Mouse (Mus musculus) hindbrain, embryonic 14.5 days (tissue): ENCODE measurements around the gene Cmas. TPM values are rescaled to one million over a fixed set of nuclear protein-coding genes. Genes with fewer than 3 reads are reported as not detected.

ENCODE experiments used
- ATAC-seq: fragments of 200-750 bp; cut with Nextera tagmentation; 2 replicates; pipeline ENCODE4 v1.8.0; 2017; ENCODE audit warnings: moderate number of reproducible peaks, mild to moderate bottlenecking, moderate TSS enrichment, moderate library complexity; ENCODE audit not compliant: low FRiP score
- DNase-seq: peaks from one replicate; pipeline ENCODE4 v3.0.0-alpha.2; 2015; ENCODE audit warnings: low spot score
- H3K27ac ChIP-seq: fragments of 300-500 bp; sonication (generic); 2 replicates; pipeline ENCODE4 v1.5.1; 2014; ENCODE audit warnings: mild to moderate bottlenecking, moderate library complexity
- H3K27me3 ChIP-seq: fragments of 300-500 bp; sonication (generic); 2 replicates; pipeline ENCODE4 v1.6.1; 2014; ENCODE audit warnings: mild to moderate bottlenecking, low read length, mixed read lengths; ENCODE audit not compliant: control insufficient read depth, insufficient read depth
- H3K36me3 ChIP-seq: fragments of 300-500 bp; sonication (generic); replicated peaks from 2 replicates; pipeline ENCODE4 v1.6.1; 2014; ENCODE audit not compliant: control insufficient read depth, insufficient read depth
- H3K4me1 ChIP-seq: fragments of 300-500 bp; sonication (generic); replicated peaks from 2 replicates; pipeline ENCODE4 v1.6.1; 2014; ENCODE audit warnings: antibody characterized with exemption, low read length, mixed read lengths; ENCODE audit not compliant: control insufficient read depth, insufficient read depth
- H3K4me2 ChIP-seq: fragments of 300-500 bp; sonication (generic); replicated peaks from 2 replicates; pipeline ENCODE4 v1.6.1; 2014; ENCODE audit warnings: mild to moderate bottlenecking, moderate library complexity
- H3K4me3 ChIP-seq: fragments of 300-500 bp; sonication (generic); replicated peaks from 2 replicates; pipeline ENCODE4 v1.5.1; 2014; ENCODE audit warnings: mild to moderate bottlenecking, low read length
- H3K9ac ChIP-seq: fragments of 300-500 bp; sonication (generic); 2 replicates; pipeline ENCODE4 v1.6.1; 2014
- H3K9me3 ChIP-seq: fragments of 300-500 bp; sonication (generic); 2 replicates; pipeline ENCODE4 v1.6.1; 2016; ENCODE audit warnings: low read length; ENCODE audit not compliant: control insufficient read depth
- WGBS: fragments of 180-500 bp; shearing (Covaris S2); extraction: QIAGEN DNeasy Blood & Tissue Kit; methylation state at CpG from one replicate; pipeline ENCODE4 v1.1.7; 2014; 5-methylcytosine and 5-hydroxymethylcytosine counted together
- polyA plus RNA-seq: library from polyadenylated mRNA; unstranded; fragments of >200 nt; fragmentation: Nextera tagmentation; extraction: Ambion mirVana; gene quantifications from 2 replicates; pipeline ENCODE4 v1.2.1, GENCODE M21; 2014

The Cmas gene
- polyA plus RNA-seq, 1 experiment from 2014 or later, result 202 TPM

DNA sequence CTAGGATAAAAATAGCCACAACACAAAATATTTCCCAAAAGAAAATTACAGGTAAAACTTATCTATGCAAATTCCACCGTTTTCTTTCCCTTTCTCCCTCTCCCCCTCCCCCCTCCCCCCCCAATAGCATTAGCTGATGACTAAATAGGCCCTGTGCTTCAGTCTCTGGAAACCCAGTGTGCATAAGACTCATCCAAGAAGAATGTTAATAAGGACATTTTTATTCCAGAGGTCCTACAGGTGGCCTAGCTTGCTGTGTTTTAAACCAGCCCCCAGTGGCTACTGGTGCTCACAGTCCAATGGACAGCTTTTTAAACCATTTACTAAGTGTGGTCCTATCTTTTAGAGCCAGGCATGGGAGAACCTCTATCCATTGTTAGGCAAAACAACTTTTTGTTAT is 41.5 kb downstream of the Cmas start:
- ATAC-seq (no peak), DNase-seq (no peak)
- H3K36me3 ChIP-seq, result no peaks in the 10 kb centered on the region
- 82% methylated on average over 1 of the region's 1 CpGs for WGBS
- H3K4me2 ChIP-seq, result no peak overlapping the region
- peaks cover 11% of the 10 kb centered on the region for H3K4me1 ChIP-seq
- H3K9ac ChIP-seq, result no peak overlapping the region
- no peaks in the 10 kb centered on the region for H3K27me3 ChIP-seq
- H3K27ac ChIP-seq, result no peak overlapping the region
- no peaks in the 10 kb centered on the region for H3K9me3 ChIP-seq
- no peak overlapping the region for H3K4me3 ChIP-seq

DNA sequence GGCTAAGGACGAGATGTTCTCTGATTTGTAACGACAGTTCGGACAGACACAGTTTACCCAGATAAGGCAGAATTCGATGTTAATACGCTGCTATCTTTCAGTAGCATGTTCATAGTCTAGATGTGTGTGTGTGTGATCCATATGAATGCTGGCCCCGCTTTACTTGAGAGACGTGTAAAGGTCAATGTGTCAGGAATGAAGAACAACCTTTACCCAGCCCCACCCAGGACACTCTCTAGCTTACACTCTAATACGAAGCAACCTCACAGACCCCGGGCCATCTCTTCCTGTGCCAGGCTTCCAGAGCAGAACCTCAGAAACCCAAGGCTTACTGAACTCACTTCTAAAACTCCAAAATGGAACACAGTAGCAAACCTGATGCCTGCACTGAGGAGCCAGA is 42.4 kb downstream of the Cmas start:
- DNase-seq, result no peak
- no peak overlapping the region for H3K4me3 ChIP-seq
- H3K36me3 ChIP-seq, result no peaks in the 10 kb centered on the region
- 55% methylated on average over 9 of the region's 9 CpGs for WGBS
- no peak overlapping the region for H3K9ac ChIP-seq
- H3K9me3 ChIP-seq, result no peaks in the 10 kb centered on the region
- no peaks in the 10 kb centered on the region for H3K27me3 ChIP-seq
- H3K27ac ChIP-seq, result no peak overlapping the region
- ATAC-seq, result no peak
- no peak overlapping the region for H3K4me2 ChIP-seq
- peaks cover 2% of the 10 kb centered on the region for H3K4me1 ChIP-seq

GRCm38 (mm10) chr6:142799704-142800374 is 43.4 kb downstream of the Cmas start:
- no peaks in the 10 kb centered on the region for H3K27me3 ChIP-seq
- DNase-seq (no peak), ATAC-seq (peak; percentile 51; the same call in 1 of the 2 replicates)
- no peak overlapping the region for H3K9ac ChIP-seq
- H3K27ac ChIP-seq, result no peak overlapping the region
- no peak overlapping the region for H3K4me2 ChIP-seq
- no peaks in the 10 kb centered on the region for H3K36me3 ChIP-seq
- no peaks in the 10 kb centered on the region for H3K4me1 ChIP-seq
- WGBS, result 79% methylated on average over 7 of the region's 7 CpGs
- no peaks in the 10 kb centered on the region for H3K9me3 ChIP-seq
- H3K4me3 ChIP-seq, result no peak overlapping the region

GRCm38 (mm10) chr6:142801687-142802086 is 45.2 kb downstream of the Cmas start:
- no peak overlapping the region for H3K4me3 ChIP-seq
- no peak overlapping the region for H3K9ac ChIP-seq
- no peaks in the 10 kb centered on the region for H3K4me1 ChIP-seq
- WGBS, result 81% methylated on average over 5 of the region's 5 CpGs
- no peak overlapping the region for H3K4me2 ChIP-seq
- ATAC-seq, result no peak
- no peaks in the 10 kb centered on the region for H3K9me3 ChIP-seq
- DNase-seq, result no peak
- H3K27me3 ChIP-seq, result no peaks in the 10 kb centered on the region
- no peak overlapping the region for H3K27ac ChIP-seq
- H3K36me3 ChIP-seq, result no peaks in the 10 kb centered on the region

GRCm38 (mm10) chr6:142802617-142803525 is 46.4 kb downstream of the Cmas start:
- no peak overlapping the region for H3K27ac ChIP-seq
- WGBS, result 51% methylated on average over 11 of the region's 11 CpGs
- no peaks in the 10 kb centered on the region for H3K9me3 ChIP-seq
- no peak for ATAC-seq
- no peak overlapping the region for H3K9ac ChIP-seq
- H3K27me3 ChIP-seq, result no peaks in the 10 kb centered on the region
- H3K4me2 ChIP-seq, result no peak overlapping the region
- H3K4me1 ChIP-seq, result no peaks in the 10 kb centered on the region
- no peaks in the 10 kb centered on the region for H3K36me3 ChIP-seq
- DNase-seq, result no peak
- no peak overlapping the region for H3K4me3 ChIP-seq

DNA sequence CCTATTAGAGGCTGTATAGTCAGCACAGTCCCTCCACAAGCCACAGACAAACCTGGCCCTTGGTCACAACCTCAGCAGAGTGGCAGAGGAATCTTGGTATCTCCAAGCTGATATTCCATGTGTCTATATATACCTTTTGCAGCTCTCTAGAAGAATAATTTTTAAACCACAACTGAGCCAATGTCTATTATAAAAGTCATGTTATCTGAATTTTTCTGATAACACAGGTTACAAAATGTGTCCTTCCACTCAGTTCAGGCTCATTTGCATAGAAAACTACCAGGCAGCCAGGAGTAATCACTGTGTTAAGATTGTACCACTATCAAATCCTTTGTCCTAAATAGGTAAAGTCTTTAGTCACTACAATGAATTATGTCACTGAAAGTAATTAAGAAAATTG is 47.9 kb downstream of the Cmas start, which contains the start of gene Sult6b2:
Sult6b2 (minus strand) TSS at position 101 of the 400 bp plus-strand sequence.
- Histone ChIP-seq H3K36me3 (no peaks in the 10 kb centered on the region), H3K4me2 (no peak within 1 kb of the TSS), H3K9ac (no peak within 1 kb of the TSS), H3K27ac (no peak within 1 kb of the TSS), H3K27me3 (no peaks in the 10 kb centered on the region), H3K4me3 (no peak within 1 kb of the TSS), H3K4me1 (no peaks in the 10 kb centered on the region), H3K9me3 (no peaks in the 10 kb centered on the region)
- DNase-seq, result no peak
- ATAC-seq, result no peak

- no peak for ATAC-seq
- H3K4me2 ChIP-seq, result no peak overlapping the region
- H3K9ac ChIP-seq, result no peak overlapping the region
- no peaks in the 10 kb centered on the region for H3K27me3 ChIP-seq
- no peak overlapping the region for H3K4me3 ChIP-seq
- WGBS, result 85% methylated on average over 4 of the region's 4 CpGs
- H3K4me1 ChIP-seq, result no peaks in the 10 kb centered on the region
- no peak overlapping the region for H3K27ac ChIP-seq
- DNase-seq, result no peak
- H3K9me3 ChIP-seq, result no peaks in the 10 kb centered on the region
- no peaks in the 10 kb centered on the region for H3K36me3 ChIP-seq
These were observed 49.8 kb downstream of the Cmas start for GRCm38 (mm10) chr6:142806326-142806725.

DNA sequence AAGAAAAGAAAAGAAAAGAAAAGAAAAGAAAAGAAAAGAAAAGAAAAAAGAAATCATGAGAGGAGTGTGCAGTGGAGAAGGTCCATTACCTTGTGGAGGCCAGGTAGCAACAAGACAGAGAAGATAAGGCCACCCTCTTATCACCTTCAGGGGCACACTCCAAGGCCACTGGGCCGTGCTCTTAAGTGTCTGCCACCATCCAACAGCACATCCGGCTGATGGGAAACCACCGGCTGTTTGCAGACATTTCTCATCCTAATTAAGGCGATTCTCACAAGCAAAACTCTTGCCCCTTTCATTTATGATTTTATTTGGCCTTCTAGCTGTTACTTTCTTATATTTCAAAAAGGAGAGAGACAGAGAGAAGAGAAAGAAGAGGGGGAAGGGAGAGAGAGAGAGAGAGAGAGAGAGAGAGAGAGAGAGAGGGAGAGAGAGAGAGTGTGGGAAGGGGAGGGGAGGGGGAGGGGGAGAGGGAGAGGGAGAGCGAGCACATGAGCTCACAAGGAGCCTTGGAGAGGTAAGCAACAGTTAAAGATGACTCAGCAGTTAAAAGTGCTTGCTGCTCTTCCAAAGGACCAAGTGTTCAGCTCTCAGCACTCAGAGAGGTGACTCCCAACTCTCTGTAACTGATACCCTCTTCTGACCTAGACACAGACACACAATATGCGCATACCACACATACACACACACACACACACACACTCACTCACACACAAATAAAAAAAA is 53.0 kb downstream of the Cmas start:
- no peak for ATAC-seq
- no peak overlapping the region for H3K9ac ChIP-seq
- peaks cover 10% of the 10 kb centered on the region; the same call in 1 of the 2 replicates for H3K4me1 ChIP-seq
- no peaks in the 10 kb centered on the region for H3K9me3 ChIP-seq
- H3K27me3 ChIP-seq, result no peaks in the 10 kb centered on the region
- no peaks in the 10 kb centered on the region for H3K36me3 ChIP-seq
- 58% methylated on average over 6 of the region's 6 CpGs for WGBS
- H3K4me3 ChIP-seq, result no peak overlapping the region
- no peak for DNase-seq
- H3K4me2 ChIP-seq, result no peak overlapping the region
- no peak overlapping the region for H3K27ac ChIP-seq

DNA sequence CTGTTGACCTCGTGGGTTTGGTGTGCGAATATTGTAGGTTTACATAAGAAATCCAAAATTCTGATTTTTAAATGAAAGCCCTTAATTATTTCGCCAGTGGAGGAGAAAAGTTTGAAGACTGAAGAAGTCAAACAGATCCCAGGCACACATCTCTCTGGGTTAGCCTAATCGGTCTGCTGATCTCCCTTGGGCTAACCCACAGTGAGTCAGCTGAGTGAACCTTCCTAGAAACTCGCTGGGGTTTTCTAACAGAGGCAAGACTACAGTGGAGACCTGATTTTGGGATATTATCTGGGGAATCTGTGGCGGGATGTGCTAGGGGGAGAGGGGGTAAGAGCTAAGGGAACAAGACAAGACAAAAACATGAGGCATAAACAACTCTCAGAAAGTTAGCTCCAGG is 53.8 kb downstream of the Cmas start:
- ATAC-seq (no peak), DNase-seq (no peak)
- no peak overlapping the region for H3K27ac ChIP-seq
- H3K9me3 ChIP-seq, result no peaks in the 10 kb centered on the region
- WGBS, result 72% methylated on average over 6 of the region's 6 CpGs
- peaks cover 10% of the 10 kb centered on the region; the same call in 1 of the 2 replicates for H3K4me1 ChIP-seq
- H3K4me3 ChIP-seq, result no peak overlapping the region
- no peaks in the 10 kb centered on the region for H3K36me3 ChIP-seq
- no peak overlapping the region for H3K4me2 ChIP-seq
- no peaks in the 10 kb centered on the region for H3K27me3 ChIP-seq
- no peak overlapping the region for H3K9ac ChIP-seq
